Mouse (Mus musculus) embryo, embryonic 10 days (tissue): ENCODE results near the gene Vmn2r89.
"Not testable (repeated sequence)": the region's sequence is repeated elsewhere in the genome, so short reads cannot be mapped to it uniquely, and the experiment has no call there.

Experiments used
- DNase-seq: peaks from one replicate; pipeline ENCODE4 v3.0.0-alpha.2; 2015; ENCODE audit warnings: low spot score

Gene Vmn2r89

DNA sequence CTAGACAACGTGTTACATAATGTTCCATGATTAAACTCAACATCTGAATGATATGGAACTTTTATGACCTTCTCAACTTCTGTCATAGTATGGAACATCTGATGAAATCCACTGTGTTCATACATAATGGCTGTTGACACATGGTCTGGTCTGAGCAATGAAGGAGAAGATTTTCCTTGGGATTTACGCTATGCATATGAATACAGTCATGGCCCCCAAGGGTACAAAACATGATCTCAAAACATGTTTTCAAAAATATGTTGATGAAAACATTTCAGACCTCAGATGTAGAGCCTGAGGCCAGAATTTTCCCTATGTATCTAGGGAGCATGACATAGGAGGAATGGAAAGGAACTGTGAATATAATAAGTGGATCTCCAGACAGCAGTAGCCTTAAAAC, at the start of gene Vmn2r89:
Gene Vmn2r89 (plus strand): TSS at position 301 of the 400 bp plus-strand sequence.
- DNase-seq = not testable (repeated sequence)

DNA sequence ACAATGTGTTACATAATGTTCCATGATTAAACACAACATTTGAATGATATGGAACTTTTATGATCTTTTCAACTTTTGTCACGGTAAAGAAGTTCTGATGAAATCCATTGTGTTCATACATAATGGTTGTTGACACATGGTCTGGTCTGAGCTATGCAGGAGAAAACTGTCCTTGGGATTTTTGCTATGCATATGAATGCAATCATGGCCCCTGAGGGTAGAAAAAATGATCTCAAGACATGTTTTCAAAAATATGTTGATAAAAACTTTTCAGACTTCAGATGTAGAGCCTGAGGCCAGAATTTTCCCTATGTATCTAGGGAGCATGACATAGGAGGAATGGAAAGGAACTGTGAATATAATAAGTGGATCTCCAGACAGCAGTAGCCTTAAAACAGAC, 41.1 kb upstream of the Vmn2r89 start, which contains the start of gene Vmn2r88:
Gene Vmn2r88 (plus strand): TSS at position 301 of the 400 bp plus-strand sequence.
- no peak for DNase-seq

DNA sequence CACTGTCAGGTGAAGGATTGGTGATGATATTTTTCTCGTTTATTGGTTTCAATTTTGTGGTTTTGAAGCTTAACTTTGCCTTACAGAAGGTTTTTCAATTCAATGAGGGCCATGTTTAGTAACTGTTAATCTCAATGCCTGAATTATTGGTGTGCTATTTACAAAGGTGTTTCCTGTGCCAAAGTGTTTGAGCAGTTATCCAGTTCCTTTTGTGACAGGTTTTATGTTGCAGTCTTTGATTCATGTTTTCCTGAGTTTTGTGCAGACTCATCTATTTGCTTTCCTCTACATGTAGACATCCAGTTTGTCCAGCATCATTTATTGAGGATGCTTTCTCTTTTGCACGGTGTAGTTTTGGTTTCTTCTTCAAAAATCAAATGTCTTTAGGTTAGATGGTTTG, 27.8 kb upstream of the Vmn2r89 start:
- no peak for DNase-seq

DNA sequence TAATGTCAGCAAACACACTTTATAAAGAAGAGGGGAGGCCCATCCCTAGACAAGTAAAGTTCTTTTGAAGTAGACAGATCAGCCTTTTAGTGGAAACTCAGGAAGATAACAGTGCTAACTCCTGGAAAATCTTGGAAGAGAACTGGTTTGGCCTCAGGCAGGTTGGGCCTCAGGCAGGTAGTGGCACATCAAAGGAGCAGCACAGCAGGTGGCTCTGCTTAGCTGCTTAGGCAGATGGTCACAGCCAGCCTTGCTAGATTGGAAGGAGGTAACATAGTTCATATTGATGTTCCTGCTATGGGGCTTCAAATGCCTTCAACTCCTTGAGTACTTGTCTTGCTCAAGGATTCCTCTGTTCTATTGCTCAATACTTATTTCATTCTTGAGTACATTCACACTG, 21.5 kb upstream of the Vmn2r89 start:
- DNase-seq = not testable (repeated sequence)

DNA sequence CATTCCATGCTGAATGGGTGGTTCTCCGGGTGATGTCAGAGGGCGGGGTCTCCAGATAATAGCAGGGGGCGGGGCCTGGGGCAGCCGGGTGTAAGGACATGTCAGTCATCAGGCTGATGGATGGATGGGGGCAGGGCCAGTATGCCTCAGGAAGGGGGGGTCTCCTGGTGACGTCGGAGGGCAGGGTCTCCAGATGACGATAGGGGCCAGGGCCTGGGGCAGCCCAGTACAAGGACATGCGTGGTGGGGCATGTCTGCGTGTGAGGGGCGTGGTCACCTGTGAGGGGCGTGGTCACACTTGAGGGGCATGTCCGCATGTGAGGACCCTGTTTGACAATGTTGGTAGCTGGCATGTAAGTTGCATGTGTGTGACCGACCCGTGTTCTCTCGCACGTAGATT, 17.1 kb upstream of the Vmn2r89 start:
- DNase-seq = no peak

DNA sequence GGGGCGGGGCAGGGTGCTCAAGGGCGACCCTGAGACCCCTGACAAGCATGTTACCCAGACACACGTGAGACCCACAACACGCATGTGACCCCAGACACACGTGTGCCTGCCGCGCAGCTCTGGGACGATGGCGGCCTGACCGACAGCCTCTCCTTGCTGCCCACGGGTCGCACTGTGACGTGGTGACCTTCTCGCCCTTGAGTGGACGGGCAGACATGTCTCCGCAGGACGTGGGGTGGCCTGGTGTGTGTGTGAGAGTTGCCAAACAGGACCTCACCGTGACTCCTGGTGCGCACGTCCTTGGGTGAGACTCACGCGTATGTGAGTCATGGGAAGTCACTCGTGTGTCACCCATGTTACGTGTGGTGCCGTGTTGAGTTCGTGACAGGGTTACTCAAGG, 16.6 kb upstream of the Vmn2r89 start:
- no peak for DNase-seq

DNA sequence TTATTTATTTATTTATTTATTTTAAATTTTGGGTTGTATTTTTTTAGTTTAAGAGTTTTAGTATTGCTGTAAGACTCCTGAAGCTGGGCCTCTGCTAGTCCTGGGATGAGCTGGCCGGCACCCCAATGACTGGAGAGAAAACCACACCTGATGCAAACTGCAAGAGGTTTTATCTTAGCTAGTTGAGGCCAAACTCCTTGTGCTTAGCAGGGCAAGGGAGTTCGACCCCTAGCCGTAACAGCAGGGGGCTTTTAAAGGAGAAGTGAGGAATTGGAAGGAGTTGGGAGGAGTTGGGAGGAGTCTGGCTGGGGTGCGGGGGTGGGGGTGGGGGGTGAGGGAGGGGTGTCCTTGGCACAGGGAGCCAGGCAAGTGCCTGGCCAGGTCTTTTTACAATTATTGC, 12.7 kb upstream of the Vmn2r89 start:
- no peak for DNase-seq

DNA sequence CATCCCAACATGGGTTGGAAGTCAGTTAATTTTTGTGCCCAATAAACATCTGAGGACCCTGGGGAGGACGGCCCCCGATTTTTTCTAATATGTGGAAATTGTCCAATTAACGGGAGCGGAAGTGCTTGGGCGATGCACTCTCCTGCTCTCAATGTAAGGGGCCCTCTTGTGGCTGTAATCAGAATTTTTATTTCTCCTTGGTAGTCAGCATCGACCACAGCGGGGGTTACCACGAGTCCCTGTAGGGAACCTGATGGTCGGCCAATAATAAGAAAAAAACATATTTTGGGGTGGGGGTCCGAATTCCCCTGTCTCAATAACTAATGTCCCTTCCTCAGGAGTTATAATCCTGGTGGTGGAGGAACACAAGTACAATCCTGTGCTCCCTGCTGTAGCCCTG, 28.6 kb downstream of the Vmn2r89 start:
- not testable (repeated sequence) for DNase-seq

DNA sequence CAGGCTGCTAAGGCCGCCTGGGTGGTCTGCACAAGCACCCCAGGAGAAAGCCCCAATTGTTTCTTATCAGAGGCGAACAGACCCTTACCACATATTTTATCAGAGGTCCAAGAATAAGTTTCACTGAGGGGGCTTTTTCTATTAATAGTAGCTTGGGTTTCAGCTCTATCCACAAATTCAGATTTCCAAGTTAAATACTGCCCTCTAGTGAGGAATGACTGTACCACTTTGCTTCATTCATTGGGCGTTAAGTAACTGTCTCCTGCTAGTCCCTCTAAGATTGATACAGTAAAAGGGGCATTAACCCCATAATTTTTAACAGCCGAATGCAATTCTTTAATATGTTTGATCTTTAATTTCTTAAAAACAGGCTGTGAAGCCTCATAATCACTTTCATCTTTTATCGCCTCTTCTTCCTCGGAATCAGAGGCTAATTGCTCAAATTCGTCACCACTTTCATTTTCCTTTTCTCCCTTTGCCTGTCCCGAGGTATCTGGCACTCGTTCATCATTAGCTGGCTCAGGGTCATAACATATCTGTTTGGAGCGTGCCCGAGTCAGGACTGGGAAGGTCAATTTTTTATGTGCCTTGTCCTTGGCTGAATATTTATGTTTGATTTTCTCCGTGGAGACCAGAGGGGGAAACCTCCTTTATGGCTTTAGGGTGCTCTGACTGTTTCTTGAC, 29.8 kb downstream of the Vmn2r89 start:
- DNase-seq = not testable (repeated sequence)

DNA sequence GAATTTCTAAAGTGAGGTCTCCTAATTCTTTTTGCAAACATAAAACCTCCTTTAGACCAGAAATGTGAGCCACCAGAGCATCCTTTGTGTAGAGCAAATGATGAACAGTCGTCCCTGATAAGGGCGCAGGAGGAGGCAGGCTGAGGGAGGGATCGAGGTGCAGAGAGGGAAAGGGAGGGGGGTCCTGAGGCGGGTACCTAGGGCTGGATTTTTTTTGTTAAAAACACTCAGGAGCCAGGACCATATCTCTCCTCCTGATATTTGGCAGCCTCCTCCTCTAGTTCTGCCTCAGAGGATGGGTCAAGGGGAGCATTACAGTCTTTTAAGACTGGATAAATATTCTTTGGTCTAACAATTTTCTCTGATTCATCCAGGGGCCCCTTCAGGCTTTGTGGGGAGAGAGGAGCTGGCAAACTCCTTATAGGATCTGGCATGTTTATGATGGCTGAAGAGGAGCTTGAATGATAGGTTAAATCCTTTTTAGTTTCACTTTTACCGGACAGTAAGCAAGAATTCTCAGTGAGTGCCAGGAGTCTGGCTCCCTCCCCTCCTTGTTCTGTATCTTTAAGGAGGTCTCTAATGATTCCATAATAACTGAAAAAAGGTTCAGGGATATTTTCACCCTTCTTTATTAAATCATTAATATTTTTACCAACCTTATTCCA, 30.5 kb downstream of the Vmn2r89 start:
- no peak for DNase-seq

DNA sequence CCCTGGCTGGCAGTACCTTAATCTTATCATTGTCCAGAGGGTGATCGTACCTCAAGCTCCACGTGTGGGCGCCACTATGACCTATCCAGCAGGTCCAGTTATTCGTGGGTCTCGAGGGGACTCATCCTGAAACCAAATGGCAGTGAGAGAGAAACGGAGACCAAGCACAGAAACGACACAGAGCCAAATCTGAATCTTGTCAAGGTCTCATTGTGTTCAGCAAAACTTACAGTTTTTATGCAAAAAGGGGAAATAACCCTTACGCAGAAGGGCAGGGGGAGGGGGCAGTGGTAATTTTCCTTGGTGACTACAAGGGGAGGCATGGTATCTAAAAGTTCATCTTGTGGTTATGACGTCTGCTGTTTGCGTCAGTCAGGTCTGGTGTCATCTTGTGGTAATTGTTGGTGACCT, 31.3 kb downstream of the Vmn2r89 start:
- not testable (repeated sequence) for DNase-seq

DNA sequence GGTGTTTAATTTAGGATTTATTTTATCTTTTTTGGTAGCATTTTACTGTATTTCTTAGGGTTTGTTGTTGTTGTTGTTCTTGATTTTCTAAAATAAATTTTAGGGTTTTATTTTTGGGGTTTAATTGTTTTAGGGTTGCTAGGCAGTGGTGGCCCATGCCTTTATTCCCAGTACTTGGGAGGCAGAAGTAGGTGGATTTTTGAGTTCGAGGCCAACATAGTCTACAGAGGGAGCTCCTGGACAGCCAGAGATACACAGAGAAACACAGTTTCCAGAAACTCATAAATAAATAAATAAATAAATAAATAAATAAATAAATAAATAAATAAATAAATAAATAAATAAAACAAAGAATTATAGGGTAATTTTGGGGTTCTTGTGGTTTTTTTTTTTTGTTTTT, 32.0 kb downstream of the Vmn2r89 start:
- DNase-seq = no peak

DNA sequence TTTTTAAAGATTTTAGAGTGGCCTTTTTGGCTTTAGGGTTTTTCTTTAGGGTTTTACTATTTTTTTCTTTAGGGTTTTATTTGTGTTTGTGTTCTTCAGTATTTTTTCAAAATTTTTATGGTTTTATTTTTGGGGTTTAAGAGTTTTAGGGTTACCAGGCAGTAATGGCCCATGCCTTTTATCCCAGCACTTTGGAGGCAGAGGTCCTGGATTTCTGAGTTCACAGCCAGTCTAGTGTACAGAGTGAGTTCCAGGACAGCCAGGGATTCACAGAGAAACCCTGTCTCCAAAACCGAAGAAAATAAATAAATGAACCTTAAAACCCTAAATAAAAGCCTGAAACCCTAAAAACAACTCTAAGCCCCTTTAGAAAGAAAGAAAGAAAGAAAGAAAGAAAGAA, 34.5 kb downstream of the Vmn2r89 start:
- DNase-seq = no peak

DNA sequence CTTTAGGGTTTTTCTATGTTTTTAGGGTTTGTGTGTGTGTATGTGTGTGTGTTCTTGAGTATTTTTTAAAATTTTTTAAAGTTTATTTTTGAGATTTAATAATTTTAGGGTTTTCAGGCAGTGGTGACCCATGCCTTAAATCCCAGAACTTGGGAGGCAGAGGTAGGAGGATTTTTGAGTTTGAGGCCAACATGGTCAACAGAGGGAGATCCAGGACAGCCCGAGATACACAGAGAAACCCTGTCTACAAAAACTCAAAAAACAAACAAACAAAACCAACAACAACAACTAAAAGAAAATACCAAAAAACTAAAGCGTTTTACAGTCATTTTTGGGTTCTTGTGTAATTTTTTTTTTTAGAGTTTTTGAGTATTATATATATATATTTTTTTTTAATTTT, 44.1 kb downstream of the Vmn2r89 start:
- DNase-seq = no peak

DNA sequence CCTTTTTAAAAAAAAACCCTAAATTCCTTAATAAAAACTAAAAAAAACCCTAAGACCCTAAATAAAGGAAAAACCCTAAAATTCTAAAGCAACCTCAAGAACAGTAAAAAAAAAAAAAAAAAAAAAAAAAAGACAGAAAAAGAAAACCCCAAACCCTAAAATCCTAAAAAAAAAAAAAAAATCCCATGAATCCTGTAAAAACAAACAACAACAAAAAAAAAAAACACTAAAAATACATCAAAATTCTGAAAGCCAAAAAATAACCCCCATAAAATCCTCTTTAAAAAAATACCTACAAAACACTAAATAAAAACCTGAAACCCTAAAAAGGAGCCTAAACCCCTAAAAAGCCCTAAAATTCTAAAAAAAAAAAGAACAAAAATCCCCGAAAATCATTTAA, 45.3 kb downstream of the Vmn2r89 start:
- no peak for DNase-seq

DNA sequence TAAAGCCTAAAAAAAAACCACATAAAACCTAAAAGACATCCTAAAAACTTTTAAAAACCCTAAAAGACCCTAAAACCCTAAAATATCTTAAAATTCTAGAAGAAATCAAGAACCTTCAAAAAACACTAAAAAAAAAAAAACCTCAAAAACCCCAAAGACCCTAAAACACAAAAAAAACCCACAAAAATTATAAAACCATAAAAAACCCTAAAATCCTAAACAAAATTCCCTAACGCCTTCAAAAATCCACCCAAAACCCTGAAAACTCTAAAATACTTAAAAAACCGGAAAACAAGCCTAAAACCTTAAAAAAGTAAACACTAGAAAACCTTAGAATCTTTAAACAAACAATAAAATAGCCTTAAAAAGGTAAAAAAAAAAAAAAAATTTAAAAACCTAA, 46.3 kb downstream of the Vmn2r89 start:
- DNase-seq = no peak

DNA sequence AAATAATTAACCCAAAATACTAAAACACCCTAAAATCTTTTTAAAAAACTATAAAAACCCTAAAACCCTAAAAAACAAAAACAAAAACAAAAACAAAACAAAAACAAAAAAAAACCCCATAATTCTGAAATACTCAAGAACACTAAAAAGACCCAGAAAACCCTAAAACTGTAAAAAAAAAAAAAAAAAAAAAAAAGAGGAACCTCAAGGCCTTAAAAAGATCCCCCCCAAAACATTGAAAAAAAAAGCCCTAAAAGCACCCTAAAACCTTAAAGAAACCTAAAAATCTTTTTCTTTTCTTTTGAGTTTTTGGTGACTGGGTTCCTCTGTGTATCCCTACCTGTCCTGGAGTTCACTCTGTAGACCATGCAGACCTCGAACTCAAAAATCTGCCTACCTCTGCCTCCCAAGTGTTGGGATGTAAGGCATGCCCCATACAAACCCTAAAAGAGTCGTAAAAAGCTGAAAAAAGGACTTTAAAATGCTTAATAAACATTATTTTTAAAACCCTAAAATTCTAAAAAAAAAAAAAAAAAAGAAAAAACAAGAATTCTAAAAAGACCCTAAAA, 48.1 kb downstream of the Vmn2r89 start:
- DNase-seq = no peak

DNA sequence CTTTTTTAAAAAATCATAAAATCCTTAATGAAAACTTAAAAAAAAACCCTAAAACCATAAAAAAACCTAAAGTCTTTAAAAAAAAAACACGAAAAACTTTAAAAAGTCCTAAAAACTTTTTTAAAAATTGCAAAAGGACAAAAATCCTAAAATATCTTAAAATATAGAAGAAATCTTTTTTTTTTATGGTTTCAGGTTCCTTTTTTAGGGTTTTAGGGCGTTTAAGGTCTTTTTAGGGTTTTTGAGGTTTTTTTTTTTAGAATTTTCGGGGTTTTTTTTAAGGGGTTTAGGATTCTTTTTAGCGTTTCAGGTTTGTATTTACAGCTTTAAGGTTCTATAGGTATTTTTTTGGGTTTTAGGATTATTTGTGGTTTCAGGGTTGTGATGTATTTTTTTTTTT, 48.8 kb downstream of the Vmn2r89 start:
- no peak for DNase-seq

DNA sequence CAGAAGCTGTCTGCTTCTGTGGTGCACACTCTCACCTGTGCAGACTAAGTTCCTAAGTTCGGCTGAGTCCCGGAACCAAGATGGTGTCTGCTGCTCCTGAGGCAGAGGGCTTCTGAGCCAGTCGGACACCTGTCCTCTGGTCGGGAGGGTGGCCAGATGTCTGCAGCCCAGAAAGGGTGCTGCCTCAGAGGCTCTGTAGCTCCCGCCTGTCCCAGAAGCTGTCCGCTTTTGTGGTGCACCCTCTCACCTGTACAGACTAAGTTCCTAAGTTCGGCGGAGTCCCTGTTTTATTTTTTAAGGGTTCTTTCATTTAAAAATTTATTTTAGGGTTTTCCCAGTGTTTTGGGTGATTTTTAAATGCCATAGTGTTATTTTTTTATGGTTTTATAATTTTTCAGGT, 55.8 kb downstream of the Vmn2r89 start:
- DNase-seq = no peak
